Mouse (Mus musculus) kidney, adult 2 months (tissue): ENCODE results near the gene Snrnp48. TPM values are rescaled to one million over a fixed set of nuclear protein-coding genes. Genes with fewer than 3 reads are reported as not detected.

Source experiments
- DNase-seq: peaks from one replicate; pipeline ENCODE4 v3.0.0; 2021
- H3K27ac ChIP-seq: fragments of 200-500 bp; 2 replicates; pipeline ENCODE4 v1.5.1; 2012; ENCODE audit warnings: low read depth, low read length, control low read depth, inconsistent platforms; ENCODE audit not compliant: insufficient read depth
- H3K27me3 ChIP-seq: fragments of 200-500 bp; replicated peaks from 2 replicates; pipeline ENCODE4 v1.6.1; 2012; ENCODE audit warnings: mild to moderate bottlenecking, moderate library complexity, low read length, inconsistent platforms; ENCODE audit not compliant: control insufficient read depth, insufficient read depth
- H3K36me3 ChIP-seq: fragments of 200-500 bp; 2 replicates; pipeline ENCODE4 v1.6.1; 2012; ENCODE audit warnings: mild to moderate bottlenecking, moderate library complexity, low read length, inconsistent platforms; ENCODE audit not compliant: control insufficient read depth, insufficient read depth
- H3K4me1 ChIP-seq: fragments of 200-500 bp; 2 replicates; pipeline ENCODE4 v1.6.1; 2011; ENCODE audit warnings: low read length; ENCODE audit not compliant: control insufficient read depth, insufficient read depth
- H3K4me3 ChIP-seq: fragments of 200-500 bp; 2 replicates; pipeline ENCODE4 v1.5.1; 2011; ENCODE audit warnings: mild to moderate bottlenecking, low read depth, low read length, control low read depth; ENCODE audit not compliant: insufficient read depth
- CTCF ChIP-seq: fragments of 200-500 bp; conservative IDR thresholded peaks from 2 replicates; pipeline ENCODE4 v1.5.1; 2011; ENCODE audit warnings: low read depth, mild to moderate bottlenecking, control low read depth, low read length, moderate library complexity, mixed read lengths; ENCODE audit not compliant: insufficient read depth, insufficient read length
- POLR2A ChIP-seq: fragments of 200-500 bp; IDR thresholded peaks from one replicate; pipeline ENCODE4 v1.6.1; 2011; ENCODE audit warnings: low read depth, low read length, control low read depth
- WGBS: fragments of 180-500 bp; shearing (Covaris S2); methylation state at CpG from one replicate; pipeline ENCODE4 v1.1.7; 2018; 5-methylcytosine and 5-hydroxymethylcytosine counted together
- polyA plus RNA-seq: library from polyadenylated mRNA; depleted of rRNA; stranded (reverse); fragments of >200 nt; gene quantifications from 2 replicates; pipeline ENCODE4 v1.2.3, GENCODE M21; 2012

The Snrnp48 gene
- polyA plus RNA-seq, 1 experiment: 18.8 TPM

DNA sequence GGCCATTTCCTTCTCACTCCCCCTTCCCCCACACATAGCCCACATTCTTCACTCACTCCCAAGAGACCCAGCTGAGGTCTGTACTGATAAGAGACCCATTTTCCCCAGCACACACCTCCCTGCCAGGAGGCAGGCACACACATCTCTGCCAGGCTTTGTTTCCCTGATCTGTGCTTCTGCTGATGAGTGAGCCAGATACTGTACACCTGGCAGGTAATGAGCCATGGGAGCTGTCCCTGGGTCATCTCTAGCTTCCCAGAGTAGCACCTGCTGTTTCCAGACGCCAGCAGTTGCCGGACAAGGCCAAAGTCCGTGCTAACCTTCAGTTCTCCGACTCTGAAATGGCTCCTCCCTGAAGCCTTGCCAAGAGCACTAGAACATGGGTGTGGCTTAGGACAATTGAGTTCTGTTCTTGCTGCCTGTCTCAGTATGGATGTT, 34.0 kb upstream of the Snrnp48 start:
- no peak overlapping the region for H3K27ac ChIP-seq
- 25% methylated on average over 4 of the region's 4 CpGs for WGBS
- H3K36me3 ChIP-seq: no peaks in the 10 kb centered on the region
- H3K27me3 ChIP-seq: no peaks in the 10 kb centered on the region
- H3K4me3 ChIP-seq: no peak overlapping the region
- TF ChIP-seq POLR2A (no peak), CTCF (no peak)
- H3K4me1 ChIP-seq: no peaks in the 10 kb centered on the region
- DNase-seq: peak; percentile 80

DNA sequence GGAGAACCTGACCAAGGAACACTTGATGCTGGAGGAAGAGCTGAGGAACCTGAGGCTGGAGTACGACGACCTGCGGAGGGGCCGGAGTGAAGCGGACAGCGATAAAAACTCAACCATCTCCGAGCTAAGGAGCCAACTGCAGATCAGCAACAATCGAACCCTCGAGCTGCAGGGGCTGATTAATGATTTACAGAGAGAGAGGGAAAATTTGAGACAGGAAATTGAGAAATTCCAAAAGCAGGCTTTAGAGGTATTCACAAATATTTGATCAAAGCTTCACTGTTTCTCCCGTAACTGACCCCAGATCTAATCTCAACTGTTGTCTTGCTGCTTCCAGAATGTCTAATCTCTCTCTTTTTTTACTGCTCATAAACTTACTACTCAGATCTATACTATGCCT, 11.3 kb upstream of the Snrnp48 start:
- 66% methylated on average over 10 of the region's 10 CpGs for WGBS
- Histone ChIP-seq H3K27me3 (no peaks in the 10 kb centered on the region), H3K4me3 (no peak overlapping the region), H3K36me3 (peaks cover 4% of the 10 kb centered on the region), H3K4me1 (no peaks in the 10 kb centered on the region), H3K27ac (no peak overlapping the region)
- TF ChIP-seq CTCF (no peak), POLR2A (no peak)
- DNase-seq: no peak

DNA sequence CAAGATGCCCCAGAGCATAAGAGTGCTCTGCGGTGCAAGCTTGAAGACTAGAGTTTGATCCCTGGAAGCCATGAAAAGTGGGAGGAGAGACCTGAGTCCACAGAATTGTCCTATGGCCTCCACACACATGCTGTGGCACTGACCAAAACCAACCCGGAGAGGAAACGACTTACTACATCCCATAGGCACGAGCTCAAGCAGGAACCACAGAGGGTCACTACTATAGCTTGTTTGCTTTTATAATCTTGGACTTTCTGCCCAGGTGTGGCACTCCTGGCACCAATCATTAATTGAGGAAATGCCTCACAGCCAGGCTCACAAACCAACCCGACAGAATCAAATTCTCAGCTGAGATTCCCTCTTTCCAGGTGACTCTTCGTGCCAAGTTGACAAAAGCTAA, 3.3 kb upstream of the Snrnp48 start:
- 67% methylated on average over 6 of the region's 6 CpGs for WGBS
- Histone ChIP-seq H3K27ac (no peak overlapping the region), H3K4me3 (no peak overlapping the region), H3K36me3 (no peaks in the 10 kb centered on the region), H3K27me3 (no peaks in the 10 kb centered on the region), H3K4me1 (no peaks in the 10 kb centered on the region)
- DNase-seq: no peak
- TF ChIP-seq CTCF (no peak), POLR2A (no peak)

DNA sequence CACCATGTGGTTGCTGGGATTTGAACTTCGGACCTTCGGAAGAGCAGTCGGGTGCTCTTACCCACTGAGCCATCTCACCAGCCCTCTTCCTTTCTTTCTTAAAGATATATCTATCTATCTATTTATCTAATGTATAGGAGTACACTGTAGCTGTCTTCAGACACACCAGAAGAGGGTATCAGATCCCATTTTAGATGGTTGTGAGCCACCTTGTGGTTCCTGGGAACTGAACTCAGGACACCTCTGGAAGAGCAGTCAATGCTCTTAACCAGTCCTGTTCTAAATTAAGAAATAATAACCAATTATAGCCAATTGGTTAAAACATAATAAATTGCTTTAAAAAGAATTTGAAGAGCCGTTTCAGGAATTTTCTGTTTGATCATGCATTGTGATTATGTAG, 567 bp upstream of the Snrnp48 start:
- Histone ChIP-seq H3K36me3 (no peaks in the 10 kb centered on the region), H3K27me3 (no peaks in the 10 kb centered on the region), H3K27ac (no peak overlapping the region), H3K4me3 (no peak overlapping the region), H3K4me1 (peaks cover 3% of the 10 kb centered on the region)
- TF ChIP-seq CTCF: no peak
- no peak for TF ChIP-seq POLR2A
- WGBS: 67% methylated on average over 4 of the region's 4 CpGs
- DNase-seq: no peak

DNA sequence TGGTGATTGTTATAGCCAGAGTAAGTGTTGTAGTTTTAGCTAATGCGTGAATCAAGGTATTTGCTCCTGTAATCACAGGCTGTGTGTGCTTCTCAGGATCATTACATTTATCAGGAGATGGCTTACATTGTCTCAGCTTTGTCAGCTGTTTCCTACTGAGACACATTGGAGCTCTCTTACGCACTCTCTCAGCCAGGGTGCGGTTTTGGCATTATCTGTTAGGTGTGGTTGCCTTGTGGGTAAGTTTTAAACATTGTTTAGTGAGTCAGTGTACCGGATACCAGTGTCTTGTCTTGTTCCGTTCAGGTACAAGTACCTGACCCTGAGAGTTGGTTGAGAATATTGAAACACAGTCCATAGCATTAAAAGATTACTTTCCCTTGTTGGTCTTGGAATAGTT, 6.4 kb downstream of the Snrnp48 start:
- Histone ChIP-seq H3K4me1 (peaks cover 3% of the 10 kb centered on the region), H3K36me3 (peaks cover 1% of the 10 kb centered on the region), H3K4me3 (no peak overlapping the region), H3K27me3 (no peaks in the 10 kb centered on the region), H3K27ac (no peak overlapping the region)
- WGBS: 93% methylated on average over 5 of the region's 5 CpGs
- no peak for DNase-seq
- TF ChIP-seq POLR2A (no peak), CTCF (no peak)

DNA sequence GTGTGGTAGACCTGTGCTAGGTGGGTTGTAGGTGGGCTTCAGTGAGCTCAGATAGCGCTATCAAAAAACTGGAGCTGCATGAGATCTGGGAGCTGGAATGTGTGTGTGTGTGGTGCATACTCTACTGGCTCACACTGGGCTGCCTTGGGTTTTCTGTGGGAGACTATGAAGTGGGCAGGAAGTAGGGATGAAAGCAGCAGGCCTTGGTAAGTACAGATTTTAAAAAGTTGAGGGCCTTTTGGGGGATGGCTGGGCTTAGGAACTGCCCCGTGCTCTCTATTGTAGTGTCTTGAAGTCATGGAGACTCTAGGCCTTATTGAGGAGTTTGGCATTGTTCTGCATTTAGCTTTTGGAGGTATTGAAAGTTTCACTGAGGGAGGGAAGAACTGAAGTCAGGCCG, 13.9 kb downstream of the Snrnp48 start:
- WGBS: 97% methylated on average over 3 of the region's 3 CpGs
- Histone ChIP-seq H3K27ac (no peak overlapping the region), H3K4me1 (no peaks in the 10 kb centered on the region), H3K36me3 (peaks cover 14% of the 10 kb centered on the region), H3K27me3 (no peaks in the 10 kb centered on the region), H3K4me3 (no peak overlapping the region)
- TF ChIP-seq POLR2A (no peak), CTCF (no peak)
- DNase-seq: no peak

DNA sequence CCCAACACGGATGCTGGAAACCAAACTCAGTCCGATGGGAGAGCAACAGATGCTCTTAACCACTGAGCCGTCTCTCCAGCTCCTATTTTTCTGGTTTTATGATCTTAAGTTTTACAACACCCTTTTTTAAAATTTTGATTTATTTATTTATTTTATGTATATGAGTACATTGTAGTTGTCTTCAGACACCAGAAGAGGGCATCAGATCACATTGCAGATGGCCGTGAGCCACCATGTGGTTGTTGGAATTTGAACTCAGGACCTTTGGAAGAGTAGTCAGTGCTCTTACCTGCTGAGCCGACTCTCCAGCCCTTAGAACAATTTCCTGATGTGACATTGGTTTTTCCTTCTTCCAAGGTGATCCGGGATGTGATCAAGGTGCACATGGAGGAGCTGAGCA, 15.6 kb downstream of the Snrnp48 start:
- no peak for DNase-seq
- WGBS: 86% methylated on average over 6 of the region's 6 CpGs
- Histone ChIP-seq H3K27me3 (no peaks in the 10 kb centered on the region), H3K36me3 (peaks cover 16% of the 10 kb centered on the region), H3K4me3 (no peak overlapping the region), H3K4me1 (no peaks in the 10 kb centered on the region), H3K27ac (no peak overlapping the region)
- no peak for TF ChIP-seq POLR2A
- no peak for TF ChIP-seq CTCF

DNA sequence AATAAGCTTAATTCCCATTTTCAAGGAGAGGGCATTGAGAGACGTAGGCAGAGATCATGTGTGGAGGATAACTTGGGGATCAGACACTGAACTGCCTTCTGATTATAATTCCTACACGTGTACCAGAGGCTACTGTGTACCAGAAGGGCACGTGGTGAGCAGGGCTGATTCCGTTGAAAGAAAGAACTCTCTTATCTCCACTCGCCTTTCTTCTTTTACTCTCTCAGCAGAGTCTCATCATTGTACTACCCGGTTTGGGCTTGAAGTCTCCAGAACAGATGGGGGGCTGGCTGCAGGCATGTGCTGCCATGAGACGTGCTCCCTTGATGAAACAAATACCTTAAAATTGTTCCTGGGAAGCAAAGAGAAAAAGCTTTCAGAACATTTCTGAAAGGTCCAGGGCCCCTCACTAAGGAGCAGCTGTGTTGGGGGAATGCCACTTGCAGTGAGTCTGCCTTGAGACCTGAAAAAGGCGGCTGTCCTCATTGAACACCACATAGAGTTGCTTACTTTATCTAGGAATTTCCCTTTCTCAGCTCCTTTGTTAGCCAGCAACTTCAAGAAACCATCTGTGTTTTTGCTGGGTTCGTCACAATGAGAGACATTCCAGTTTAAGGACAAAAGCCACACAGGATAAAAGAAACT, 25.6 kb downstream of the Snrnp48 start:
- no peaks in the 10 kb centered on the region for H3K27me3 ChIP-seq
- TF ChIP-seq CTCF (no peak), POLR2A (no peak)
- no peak overlapping the region for H3K4me3 ChIP-seq
- no peaks in the 10 kb centered on the region for H3K4me1 ChIP-seq
- WGBS: 91% methylated on average over 9 of the region's 9 CpGs
- no peak overlapping the region for H3K27ac ChIP-seq
- DNase-seq: no peak
- H3K36me3 ChIP-seq: no peaks in the 10 kb centered on the region; the same call in 1 of the 2 replicates
